Mouse (Mus musculus): ENCODE results near the gene Socs2. TPM values are rescaled to one million over a fixed set of nuclear protein-coding genes. Genes with fewer than 3 reads are reported as not detected.
A peak's percentile ranks its signal among the peaks of the same experiment; 100 is the strongest.

Socs2 gene
- total and polyA plus RNA-seq, 3 experiments = 16.5 to 24.9 TPM; not detected in 1

- H3K4me1 ChIP-seq (ENCODE audit: control insufficient read depth in 1 of 2, insufficient read depth in 2 of 2, low read length in 2 of 2) = no peaks in the 10 kb centered on the region
- TF ChIP-seq CTCF (IDR thresholded peaks at IDR 0.05 in 2 of 3, conservative IDR thresholded peaks at IDR 0.05 in 1 of 3; ENCODE audit: control insufficient read depth in 1 of 3, insufficient read depth in 1 of 3, low read depth in 2 of 3, low read length in 3 of 3, poor library complexity in 1 of 3, severe bottlenecking in 1 of 3) = 0 out of 6 replicates have a peak, but pooled peaks of 1 of the 3 experiments have one; percentile 14
- TF ChIP-seq MAX (IDR thresholded peaks at IDR 0.05; ENCODE audit: low read length) = 0 out of 2 replicates have a peak, but pooled peaks have one; percentile 24
- TF ChIP-seq EP300 (IDR thresholded peaks at IDR 0.05; ENCODE audit: low read depth in 1 of 2, low read length in 2 of 2) = peak in 1 of 2 experiments; percentile 16; a peak in 1 of 4 replicates
- TF ChIP-seq CHD1 (IDR thresholded peaks at IDR 0.05; ENCODE audit: low read depth, low read length) = 0 out of 2 replicates have a peak, but pooled peaks have one; percentile 80
- TF ChIP-seq TCF12 (IDR thresholded peaks at IDR 0.05; ENCODE audit: low read depth, low read length) = 0 out of 2 replicates have a peak, but pooled peaks have one; percentile 5
- 0 out of 2 replicates have a peak, but pooled peaks have one; percentile 6 for TF ChIP-seq RCOR1 (IDR thresholded peaks at IDR 0.05; ENCODE audit: low read depth, low read length)
- TF ChIP-seq MXI1 (IDR thresholded peaks at IDR 0.05; ENCODE audit: low read depth, low read length) = no peak
- no peak for TF ChIP-seq TAL1 (IDR thresholded peaks at IDR 0.05; ENCODE audit: low read length)
- TF ChIP-seq HCFC1 (IDR thresholded peaks at IDR 0.05; ENCODE audit: low read depth, low read length) = 0 out of 2 replicates have a peak, but pooled peaks have one; percentile 31
- TF ChIP-seq BHLHE40 (IDR thresholded peaks at IDR 0.05; ENCODE audit: borderline replicate concordance, low read depth, low read length) = no peak
- TF ChIP-seq SIN3A (IDR thresholded peaks at IDR 0.05; ENCODE audit: low read length) = peak; percentile 8; the same call in 1 of the 2 replicates
- no peak for TF ChIP-seq GABPA (IDR thresholded peaks at IDR 0.05; ENCODE audit: low read depth, low read length)
- peak; percentile 93; the same call in 1 of the 2 replicates for TF ChIP-seq UBTF (IDR thresholded peaks at IDR 0.05; ENCODE audit: borderline replicate concordance, insufficient read depth, low read depth, low read length)
- no peak for TF ChIP-seq CHD2 (IDR thresholded peaks at IDR 0.05; ENCODE audit: low read length)
- TF ChIP-seq MAZ (IDR thresholded peaks at IDR 0.05; ENCODE audit: low read depth, low read length) = peak; percentile 80
- no peak; the same call in 1 of the 2 replicates for TF ChIP-seq NELFE (IDR thresholded peaks at IDR 0.05; ENCODE audit: low read depth, low read length)
- TF ChIP-seq USF2 (IDR thresholded peaks at IDR 0.05; ENCODE audit: borderline replicate concordance in 1 of 2, insufficient read depth in 1 of 2, low read depth in 1 of 2, low read length in 2 of 2) = no peak
- H3K9ac ChIP-seq (ENCODE audit: control insufficient read depth, low read depth, low read length, poor library complexity, severe bottlenecking) = peak overlapping the region; percentile 100
- H3K9me3 ChIP-seq (replicated peaks; ENCODE audit: insufficient read depth, low read length) = no peaks in the 10 kb centered on the region
- peak overlapping the region; percentile 95 for H3K27ac ChIP-seq (ENCODE audit: control insufficient read depth, low read depth, low read length)
- 0 out of 4 replicates have a peak, but pooled peaks cover 0 to 1% of the 10 kb centered on the region in 2 experiments for H3K27me3 ChIP-seq (ENCODE audit: control insufficient read depth in 1 of 2, insufficient read depth in 2 of 2, low read length in 2 of 2)
- peak; percentile 79 for DNase-seq (ENCODE audit: low read depth, low spot score)
- H3K4me3 ChIP-seq (ENCODE audit: control insufficient read depth in 1 of 2, insufficient read depth in 1 of 2, low read depth in 2 of 2, low read length in 2 of 2) = peak overlapping the region; percentile 49 to 54
- H3K36me3 ChIP-seq (ENCODE audit: control insufficient read depth in 1 of 2, insufficient read depth in 2 of 2, low read length in 2 of 2) = no peaks in the 10 kb centered on the region
- peaks cover 19% of the 10 kb centered on the region for H3K79me2 ChIP-seq (ENCODE audit: control insufficient read depth, insufficient read depth, low read length, poor library complexity)
Measured at GRCm38 (mm10) chr10:95415533-95416360, 1.2 kb downstream of the Socs2 start.

GRCm38 (mm10) chr10:95415159-95415532 lies 1.8 kb downstream of the Socs2 start:
- no peak for DNase-seq (ENCODE audit: low read depth, low spot score)
- Histone ChIP-seq H3K9ac (ENCODE audit: control insufficient read depth, low read depth, low read length, poor library complexity, severe bottlenecking) (peak overlapping the region; percentile 100), H3K9me3 (replicated peaks; ENCODE audit: insufficient read depth, low read length) (no peaks in the 10 kb centered on the region), H3K36me3 (ENCODE audit: control insufficient read depth in 1 of 2, insufficient read depth in 2 of 2, low read length in 2 of 2) (no peaks in the 10 kb centered on the region), H3K4me1 (ENCODE audit: control insufficient read depth in 1 of 2, insufficient read depth in 2 of 2, low read length in 2 of 2) (no peaks in the 10 kb centered on the region), H3K27ac (ENCODE audit: control insufficient read depth, low read depth, low read length) (peak overlapping the region; percentile 54), H3K27me3 (ENCODE audit: control insufficient read depth in 1 of 2, insufficient read depth in 2 of 2, low read length in 2 of 2) (no peaks in the 10 kb centered on the region), H3K4me3 (ENCODE audit: control insufficient read depth in 1 of 2, insufficient read depth in 1 of 2, low read depth in 2 of 2, low read length in 2 of 2) (peak overlapping the region; percentile 49 to 54), H3K79me2 (ENCODE audit: control insufficient read depth, insufficient read depth, low read length, poor library complexity) (peaks cover 19% of the 10 kb centered on the region)
- TF ChIP-seq MAFK (IDR thresholded peaks at IDR 0.05; ENCODE audit: borderline replicate concordance, low read depth, low read length) (no peak), MXI1 (IDR thresholded peaks at IDR 0.05; ENCODE audit: low read depth, low read length) (peak; percentile 63), KAT2A (conservative IDR thresholded peaks at IDR 0.05; ENCODE audit: low read depth, low read length) (no peak), E2F4 (IDR thresholded peaks at IDR 0.05; ENCODE audit: borderline replicate concordance, low read depth, low read length) (0 out of 2 replicates have a peak, but pooled peaks have one; percentile 16), MAX (IDR thresholded peaks at IDR 0.05; ENCODE audit: low read length) (peak; percentile 35; the same call in 1 of the 2 replicates), USF1 (IDR thresholded peaks at IDR 0.05; ENCODE audit: low read depth, low read length) (no peak), USF2 (IDR thresholded peaks at IDR 0.05; ENCODE audit: borderline replicate concordance in 1 of 2, insufficient read depth in 1 of 2, low read depth in 1 of 2, low read length in 2 of 2) (no peak), MYC (IDR thresholded peaks at IDR 0.05; ENCODE audit: low read depth, low read length) (no peak), POLR2A (IDR thresholded peaks at IDR 0.05; ENCODE audit: control insufficient read depth in 1 of 2, insufficient read depth in 1 of 2, low read depth in 1 of 2, low read length in 2 of 2, poor library complexity in 1 of 2) (no peak; a peak in 1 of 4 replicates), NRF1 (IDR thresholded peaks at IDR 0.05; ENCODE audit: insufficient read depth, low read depth, low read length, poor library complexity, severe bottlenecking) (no peak), POLR2AphosphoS2 (IDR thresholded peaks at IDR 0.05; ENCODE audit: low read length) (no peak), TBP (IDR thresholded peaks at IDR 0.05; ENCODE audit: low read depth, low read length) (no peak), POLR2AphosphoS5 (IDR thresholded peaks at IDR 0.05; ENCODE audit: borderline replicate concordance, low read depth, low read length) (no peak), MEF2A (IDR thresholded peaks at IDR 0.05; ENCODE audit: extremely low read depth, insufficient replicate concordance, low read depth, low read length, poor library complexity, severe bottlenecking) (no peak)

All from MEL (cell line).